Mouse (Mus musculus): Measurements from ENCODE around the gene Avpi1. TPM values are rescaled to one million over a fixed set of nuclear protein-coding genes. Genes with fewer than 3 reads are reported as not detected.

Gene Avpi1
- polyA plus RNA-seq, 1 experiment from 2014 or later, result 22.6 TPM

GRCm38 (mm10) chr19:42158246-42159017 is 29.6 kb upstream of the Avpi1 start:
- no peak overlapping the region for H3K9ac ChIP-seq (replicated peaks)
- H3K9me3 ChIP-seq, result no peaks in the 10 kb centered on the region
- H3K27me3 ChIP-seq, result no peaks in the 10 kb centered on the region
- no peak for ATAC-seq (ENCODE audit: insufficient number of reproducible peaks, insufficient read depth, low FRiP score, low TSS enrichment, low read depth)
- H3K4me3 ChIP-seq (replicated peaks), result no peak overlapping the region
- 0 out of 2 replicates have a peak, but pooled peaks cover 2% of the 10 kb centered on the region for H3K4me1 ChIP-seq (replicated peaks)
- H3K4me2 ChIP-seq, result no peak overlapping the region
- no peaks in the 10 kb centered on the region for H3K36me3 ChIP-seq
- no peak overlapping the region for H3K27ac ChIP-seq
- WGBS, result 57% methylated on average over 13 of the region's 13 CpGs

DNA sequence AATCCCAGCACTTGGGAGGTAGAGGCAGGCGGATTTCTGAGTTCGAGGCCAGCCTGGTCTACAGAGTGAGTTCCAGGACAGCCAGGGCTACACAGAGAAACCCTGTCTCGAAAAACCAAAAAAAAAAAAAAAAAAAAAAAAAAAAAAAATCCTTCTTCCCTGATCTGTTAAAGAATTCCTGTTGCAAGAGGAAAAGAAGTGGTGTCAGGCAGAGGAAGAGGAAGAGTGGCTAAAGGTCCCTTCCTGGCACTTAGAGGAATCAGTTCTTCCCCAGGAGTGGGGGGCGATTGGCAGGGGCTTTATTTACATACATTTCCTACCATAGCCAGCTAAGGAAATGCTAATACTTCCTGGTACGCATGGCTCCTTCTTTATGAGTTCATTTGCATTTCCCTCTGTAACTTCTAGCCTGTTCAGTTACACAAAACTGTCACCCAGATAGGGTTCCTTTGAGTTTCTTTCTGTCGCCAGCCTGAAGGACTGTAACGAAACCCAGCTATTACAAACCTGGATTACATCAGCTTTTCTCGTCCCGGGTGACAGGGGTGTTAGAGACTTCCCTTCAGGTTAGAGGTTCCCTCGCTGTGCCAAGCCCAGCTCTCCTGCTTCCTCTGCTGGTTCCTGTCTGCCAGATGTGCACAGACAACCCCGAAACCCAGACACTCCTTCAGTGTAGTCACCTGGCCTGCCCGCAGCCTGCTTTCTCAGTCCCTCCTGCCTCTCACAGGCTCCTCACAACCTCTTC is 28.8 kb upstream of the Avpi1 start:
- Histone ChIP-seq H3K4me3 (replicated peaks) (no peak overlapping the region), H3K9me3 (no peaks in the 10 kb centered on the region), H3K4me2 (no peak overlapping the region), H3K27me3 (no peaks in the 10 kb centered on the region), H3K27ac (no peak overlapping the region), H3K9ac (replicated peaks) (no peak overlapping the region), H3K36me3 (no peaks in the 10 kb centered on the region), H3K4me1 (replicated peaks) (0 out of 2 replicates have a peak, but pooled peaks cover 2% of the 10 kb centered on the region)
- 49% methylated on average over 12 of the region's 12 CpGs for WGBS
- ATAC-seq (ENCODE audit: insufficient number of reproducible peaks, insufficient read depth, low FRiP score, low TSS enrichment, low read depth), result no peak

DNA sequence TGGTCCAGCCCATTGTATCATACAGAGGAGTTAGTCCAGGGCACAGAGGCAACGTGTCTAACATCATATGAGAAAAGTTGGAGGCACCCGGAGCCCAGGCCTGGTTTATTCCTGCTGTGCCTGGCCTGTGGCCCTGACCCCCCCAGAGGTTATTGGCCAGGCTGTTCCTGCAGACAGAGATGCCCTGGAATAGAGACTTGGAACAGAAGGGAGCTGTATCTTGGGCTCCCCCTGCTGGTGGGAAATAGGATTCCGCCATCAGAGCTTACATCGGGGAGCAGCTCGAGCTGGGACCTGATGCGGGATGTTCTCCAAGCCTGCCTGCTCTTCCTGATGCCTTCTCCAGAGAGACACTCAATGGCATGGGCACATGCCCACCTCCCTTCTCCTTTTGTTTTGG is 23.1 kb upstream of the Avpi1 start:
- H3K36me3 ChIP-seq, result peaks cover 13% of the 10 kb centered on the region
- no peaks in the 10 kb centered on the region for H3K9me3 ChIP-seq
- ATAC-seq (ENCODE audit: insufficient number of reproducible peaks, insufficient read depth, low FRiP score, low TSS enrichment, low read depth), result no peak
- H3K9ac ChIP-seq (replicated peaks), result no peak overlapping the region; the same call in 1 of the 2 replicates
- 6% methylated on average over 6 of the region's 6 CpGs for WGBS
- H3K27ac ChIP-seq, result no peak overlapping the region
- H3K4me3 ChIP-seq (replicated peaks), result no peak overlapping the region
- no peak overlapping the region for H3K4me2 ChIP-seq
- H3K27me3 ChIP-seq, result no peaks in the 10 kb centered on the region
- H3K4me1 ChIP-seq (replicated peaks), result peaks cover 43% of the 10 kb centered on the region

GRCm38 (mm10) chr19:42148569-42148860 is 19.7 kb upstream of the Avpi1 start:
- H3K4me1 ChIP-seq (replicated peaks), result peaks cover 45% of the 10 kb centered on the region
- no peak for ATAC-seq (ENCODE audit: insufficient number of reproducible peaks, insufficient read depth, low FRiP score, low TSS enrichment, low read depth)
- WGBS, result 9% methylated on average over 7 of the region's 7 CpGs
- H3K9ac ChIP-seq (replicated peaks), result peak overlapping the region; percentile 88
- peak overlapping the region; percentile 74 for H3K4me3 ChIP-seq (replicated peaks)
- peak overlapping the region; percentile 83 for H3K4me2 ChIP-seq
- no peaks in the 10 kb centered on the region for H3K27me3 ChIP-seq
- H3K27ac ChIP-seq, result peak overlapping the region; percentile 92
- H3K36me3 ChIP-seq, result peaks cover 13% of the 10 kb centered on the region
- no peaks in the 10 kb centered on the region for H3K9me3 ChIP-seq

DNA sequence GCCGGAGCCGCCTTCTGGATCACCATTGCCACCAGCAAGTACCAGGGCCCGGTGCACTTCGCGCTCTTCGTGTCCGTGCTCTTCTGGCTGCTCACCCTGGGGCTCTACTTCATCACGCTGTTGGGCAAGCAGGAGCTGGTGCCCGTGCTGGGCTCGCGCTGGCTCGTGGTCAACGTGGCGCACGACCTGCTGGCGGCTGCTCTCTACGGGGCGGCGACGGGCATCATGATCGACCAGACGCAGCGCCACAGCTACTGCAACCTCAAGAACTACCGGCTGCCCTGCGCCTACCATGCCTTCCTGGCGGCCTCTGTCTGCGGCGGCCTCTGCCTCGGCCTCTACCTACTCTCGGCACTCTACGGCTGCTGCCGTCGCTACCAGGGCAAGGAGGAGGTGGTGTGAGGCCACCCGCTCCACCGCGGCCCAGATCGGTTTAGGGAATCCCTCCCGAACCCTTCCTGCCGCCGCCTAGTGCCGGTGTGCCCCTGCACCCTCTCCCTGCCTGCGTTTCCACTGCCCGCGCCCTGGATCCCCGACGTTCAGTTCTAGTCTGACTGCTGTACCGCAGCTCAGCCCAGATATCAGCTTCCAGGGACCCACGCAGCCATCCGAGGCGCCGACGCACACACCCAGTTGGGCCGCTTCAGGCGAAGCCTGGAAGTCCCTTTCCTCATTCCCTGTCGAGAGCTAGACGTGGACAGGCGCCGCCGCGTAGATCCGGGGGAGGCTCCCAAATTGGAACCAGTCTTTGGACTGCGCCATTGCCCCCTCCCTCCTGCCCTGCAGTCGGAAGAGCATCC is 19.1 kb upstream of the Avpi1 start:
- no peaks in the 10 kb centered on the region for H3K9me3 ChIP-seq
- peak overlapping the region; percentile 74 for H3K4me3 ChIP-seq (replicated peaks)
- peaks cover 13% of the 10 kb centered on the region for H3K36me3 ChIP-seq
- no peaks in the 10 kb centered on the region for H3K27me3 ChIP-seq
- under 1% methylated on average over 63 of the region's 63 CpGs for WGBS
- H3K4me2 ChIP-seq, result peak overlapping the region; percentile 83
- peak; percentile 39; the same call in 1 of the 2 replicates for ATAC-seq (ENCODE audit: insufficient number of reproducible peaks, insufficient read depth, low FRiP score, low TSS enrichment, low read depth)
- peak overlapping the region; percentile 88 for H3K9ac ChIP-seq (replicated peaks)
- peak overlapping the region; percentile 92 for H3K27ac ChIP-seq
- H3K4me1 ChIP-seq (replicated peaks), result peaks cover 45% of the 10 kb centered on the region

DNA sequence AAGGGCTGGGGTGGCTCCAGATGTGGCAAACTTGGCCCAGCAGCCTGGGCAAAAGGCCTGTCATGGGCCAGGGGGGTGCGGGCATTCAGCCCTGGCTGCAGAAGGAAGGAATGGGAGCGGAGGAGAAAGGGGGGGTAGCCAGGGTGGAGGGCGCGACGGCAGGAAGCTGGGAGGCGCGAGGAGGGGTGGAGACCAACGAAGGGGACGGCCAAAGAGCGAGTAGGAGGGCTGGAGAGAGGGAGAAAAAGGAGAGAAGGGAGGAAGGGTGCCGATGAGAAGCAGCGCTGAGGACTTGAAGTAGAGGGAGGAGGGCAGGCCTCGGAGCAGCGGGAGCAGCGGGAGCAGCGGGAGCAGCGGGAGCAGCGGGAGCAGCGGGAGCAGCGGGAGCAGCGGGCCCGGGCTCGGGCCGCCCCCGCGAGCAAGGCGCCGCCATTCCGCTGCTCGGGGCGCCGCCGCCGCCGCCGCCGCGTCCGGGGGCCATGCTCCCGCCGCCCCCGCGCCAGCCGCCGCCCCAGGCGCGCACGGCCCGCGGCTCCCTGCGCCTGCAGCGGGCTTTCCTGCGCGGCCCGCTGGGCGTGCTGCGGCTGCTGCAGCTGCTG is 18.4 kb upstream of the Avpi1 start, which contains the start of gene Marveld1:
Gene Marveld1, plus strand, starts transcription at position 231 of the 599 bp plus-strand sequence.
- Histone ChIP-seq H3K4me3 (replicated peaks) (peak within 1 kb of the TSS; percentile 74), H3K4me2 (peak within 1 kb of the TSS; percentile 83), H3K27me3 (no peaks in the 10 kb centered on the region), H3K27ac (peak within 1 kb of the TSS; percentile 92), H3K36me3 (peaks cover 13% of the 10 kb centered on the region), H3K4me1 (replicated peaks) (peaks cover 44% of the 10 kb centered on the region), H3K9me3 (no peaks in the 10 kb centered on the region), H3K9ac (replicated peaks) (peak within 1 kb of the TSS; percentile 88)
- under 1% methylated on average over 30 of the region's 57 CpGs for WGBS
- peak; percentile 57; the same call in 1 of the 2 replicates for ATAC-seq (ENCODE audit: insufficient number of reproducible peaks, insufficient read depth, low FRiP score, low TSS enrichment, low read depth)

DNA sequence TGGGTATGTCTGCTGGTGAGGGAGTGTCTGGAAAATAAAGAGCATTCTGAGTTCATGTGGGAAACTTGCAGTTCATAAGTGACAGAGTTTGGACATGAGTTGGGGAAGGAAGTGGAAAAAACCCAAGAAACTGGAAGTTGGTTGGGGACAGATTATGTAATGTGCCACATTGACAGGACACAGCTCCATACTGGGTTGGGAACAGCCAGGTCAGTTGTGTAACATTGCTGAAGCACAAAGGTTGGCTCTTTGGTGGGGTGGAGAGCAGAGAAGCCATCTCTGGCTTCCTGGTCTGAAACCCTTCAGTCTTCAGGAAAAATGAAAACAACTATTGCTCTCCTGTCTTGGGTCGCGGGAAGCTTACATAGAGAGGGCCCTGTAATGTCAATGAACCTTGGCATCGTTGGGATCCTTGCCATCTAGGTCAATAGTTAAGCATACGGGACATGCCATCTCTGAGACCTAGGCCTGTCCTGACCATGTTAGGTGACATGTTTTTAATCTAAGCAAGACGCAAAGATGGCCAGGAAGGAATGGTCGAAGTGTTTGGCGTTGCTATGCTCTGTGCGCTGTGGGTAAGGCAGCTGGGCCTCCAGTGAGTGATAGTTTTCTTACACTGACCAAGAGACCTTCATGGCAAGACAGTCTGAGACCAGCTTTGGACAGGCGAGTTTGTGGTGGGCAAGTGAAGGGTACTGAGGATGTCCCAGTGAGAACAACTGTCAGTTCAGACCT is 17.6 kb upstream of the Avpi1 start:
- Histone ChIP-seq H3K36me3 (peaks cover 11% of the 10 kb centered on the region), H3K9ac (replicated peaks) (peak overlapping the region; percentile 88), H3K9me3 (no peaks in the 10 kb centered on the region), H3K4me3 (replicated peaks) (peak overlapping the region; percentile 74), H3K27me3 (no peaks in the 10 kb centered on the region), H3K4me2 (peak overlapping the region; percentile 83), H3K27ac (peak overlapping the region; percentile 92), H3K4me1 (replicated peaks) (peaks cover 37% of the 10 kb centered on the region)
- no peak for ATAC-seq (ENCODE audit: insufficient number of reproducible peaks, insufficient read depth, low FRiP score, low TSS enrichment, low read depth)
- WGBS, result 89% methylated on average over 9 of the region's 9 CpGs

- Histone ChIP-seq H3K9ac (replicated peaks) (no peak overlapping the region), H3K9me3 (no peaks in the 10 kb centered on the region), H3K4me3 (replicated peaks) (no peak overlapping the region), H3K4me2 (no peak overlapping the region), H3K27ac (no peak overlapping the region), H3K36me3 (peaks cover 4% of the 10 kb centered on the region), H3K4me1 (replicated peaks) (peaks cover 32% of the 10 kb centered on the region), H3K27me3 (no peaks in the 10 kb centered on the region)
- 89% methylated on average over 2 of the region's 2 CpGs for whole genome bisulfite sequencing
- no peak for ATAC-seq (ENCODE audit: insufficient number of reproducible peaks, insufficient read depth, low FRiP score, low TSS enrichment, low read depth)
These were observed 16.9 kb upstream of the Avpi1 start for GRCm38 (mm10) chr19:42145731-42146130.

DNA sequence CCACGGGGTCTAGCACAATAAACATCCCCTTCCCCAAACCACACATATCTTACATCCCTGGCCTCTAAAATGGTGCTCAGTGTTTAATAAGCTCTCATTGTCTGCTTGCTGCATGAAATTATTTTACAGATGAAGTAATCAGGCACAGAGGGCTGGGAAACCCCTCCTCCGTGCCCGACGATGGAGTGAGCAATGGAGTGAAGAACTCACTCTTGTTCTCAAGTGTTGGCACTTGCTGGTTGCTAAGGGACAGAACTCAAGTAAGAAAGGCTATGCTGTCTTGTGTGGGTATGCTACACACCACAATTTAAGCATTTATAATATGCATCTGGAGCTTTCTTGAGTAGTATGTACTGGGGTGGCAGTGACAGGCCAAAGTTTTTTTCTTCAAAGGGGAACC is 16.4 kb upstream of the Avpi1 start:
- Histone ChIP-seq H3K27ac (no peak overlapping the region), H3K4me1 (replicated peaks) (peaks cover 27% of the 10 kb centered on the region)
- WGBS, result 68% methylated on average over 4 of the region's 4 CpGs

GRCm38 (mm10) chr19:42144541-42145167 is 15.8 kb upstream of the Avpi1 start:
- Histone ChIP-seq H3K27me3 (no peaks in the 10 kb centered on the region), H3K27ac (no peak overlapping the region), H3K9ac (replicated peaks) (no peak overlapping the region), H3K4me2 (no peak overlapping the region), H3K36me3 (no peaks in the 10 kb centered on the region), H3K4me3 (replicated peaks) (no peak overlapping the region), H3K4me1 (replicated peaks) (peaks cover 22% of the 10 kb centered on the region), H3K9me3 (no peaks in the 10 kb centered on the region)
- no peak for ATAC-seq (ENCODE audit: insufficient number of reproducible peaks, insufficient read depth, low FRiP score, low TSS enrichment, low read depth)
- WGBS, result 27% methylated on average over 8 of the region's 8 CpGs

More for the DNA sequence above, 16.4 kb upstream of the Avpi1 start:
- no peaks in the 10 kb centered on the region for H3K27me3 ChIP-seq
- no peaks in the 10 kb centered on the region for H3K36me3 ChIP-seq
- H3K9me3 ChIP-seq, result no peaks in the 10 kb centered on the region
- no peak overlapping the region for H3K4me2 ChIP-seq
- H3K4me3 ChIP-seq (replicated peaks), result no peak overlapping the region
- H3K9ac ChIP-seq (replicated peaks), result no peak overlapping the region
- no peak for ATAC-seq (ENCODE audit: insufficient number of reproducible peaks, insufficient read depth, low FRiP score, low TSS enrichment, low read depth)
